Mouse (Mus musculus) erythroblast, embryonic 14.5 days (primary cell): ENCODE data around the gene Crb3.

Experiments used
- GATA1 ChIP-seq: IDR thresholded peaks from 2 replicates; pipeline ENCODE4 v1.6.1; 2012; ENCODE audit warnings: low read length, inconsistent platforms, mixed read lengths
- TAL1 ChIP-seq: IDR thresholded peaks from 3 replicates; pipeline ENCODE4 v1.6.1; 2012; ENCODE audit warnings: low read length, inconsistent platforms, mixed read lengths

GRCm38 (mm10) chr17:57078336-57078735 lies 19.4 kb downstream of the Crb3 start, which contains the start of gene Dennd1c:
- TF ChIP-seq TAL1 (no peak), GATA1 (no peak)
